Mouse (Mus musculus): ENCODE data around the gene Cd4. TPM values are rescaled to one million over a fixed set of nuclear protein-coding genes. Genes with fewer than 3 reads are reported as not detected.
A peak's percentile ranks its signal among the peaks of the same experiment; 100 is the strongest.
"Not testable (repeated sequence)": the region's sequence is repeated elsewhere in the genome, so short reads cannot be mapped to it uniquely, and the experiment has no call there.

Gene Cd4
- polyA plus RNA-seq, 1 experiment, result not detected

GRCm38 (mm10) chr6:124900801-124901480 lies 12.9 kb upstream of the Cd4 start:
- Histone ChIP-seq H3K36me3 (ENCODE audit: control insufficient read depth, insufficient read depth) (no peaks in the 10 kb centered on the region), H3K4me3 (no peak overlapping the region), H3ac (ENCODE audit: control insufficient read depth, insufficient read length) (no peak overlapping the region), H3K4me2 (ENCODE audit: low read depth) (no peak overlapping the region), H3K27me3 (ENCODE audit: control insufficient read depth, insufficient read depth, insufficient read length) (no peaks in the 10 kb centered on the region), H3K79me2 (ENCODE audit: control insufficient read depth, insufficient read depth) (no peaks in the 10 kb centered on the region)
- no peak for TF ChIP-seq REST (IDR thresholded peaks at IDR 0.05; ENCODE audit: insufficient read depth, insufficient read length)
- no peak for TF ChIP-seq POLR2A (IDR thresholded peaks at IDR 0.05; ENCODE audit: insufficient read length, low read depth)
- TF ChIP-seq MYOG (IDR thresholded peaks at IDR 0.05; ENCODE audit: control insufficient read depth in 1 of 3, insufficient read depth in 1 of 3, insufficient read length in 2 of 3, low read depth in 2 of 3), result no peak
- no peak for TF ChIP-seq TCF3 (IDR thresholded peaks at IDR 0.05; ENCODE audit: insufficient read length, low read depth)
- TF ChIP-seq MAX (IDR thresholded peaks at IDR 0.05; ENCODE audit: low read depth), result no peak
- TF ChIP-seq POLR2AphosphoS2 (IDR thresholded peaks at IDR 0.05; ENCODE audit: insufficient read length, low read depth), result no peak
- no peak for TF ChIP-seq CEBPB (IDR thresholded peaks at IDR 0.05; ENCODE audit: insufficient read depth, poor library complexity, severe bottlenecking)
- TF ChIP-seq MYOD1 (IDR thresholded peaks at IDR 0.05; ENCODE audit: control insufficient read depth in 1 of 3, insufficient read length in 2 of 3, low read depth in 2 of 3), result no peak
- TF ChIP-seq E2F4 (IDR thresholded peaks at IDR 0.05; ENCODE audit: insufficient read depth), result no peak
- no peak for TF ChIP-seq SRF (IDR thresholded peaks at IDR 0.05; ENCODE audit: control insufficient read depth, insufficient read length, low read depth)
- TF ChIP-seq TCF12 (IDR thresholded peaks at IDR 0.05; ENCODE audit: insufficient read depth, poor library complexity, severe bottlenecking), result no peak
- no peak for TF ChIP-seq USF1 (IDR thresholded peaks at IDR 0.05; ENCODE audit: low read depth)

GRCm38 (mm10) chr6:124900056-124900800 lies 12.2 kb upstream of the Cd4 start:
- Histone ChIP-seq H3K36me3 (ENCODE audit: control insufficient read depth, insufficient read depth) (no peaks in the 10 kb centered on the region), H3K4me2 (ENCODE audit: low read depth) (no peak overlapping the region), H3K79me2 (ENCODE audit: control insufficient read depth, insufficient read depth) (no peaks in the 10 kb centered on the region), H3K27me3 (ENCODE audit: control insufficient read depth, insufficient read depth, insufficient read length) (no peaks in the 10 kb centered on the region), H3K4me3 (no peak overlapping the region), H3ac (ENCODE audit: control insufficient read depth, insufficient read length) (no peak overlapping the region)
- peak in 2 of 3 experiments; percentile 32 to 70 for TF ChIP-seq MYOD1 (IDR thresholded peaks at IDR 0.05; ENCODE audit: control insufficient read depth in 1 of 3, insufficient read length in 2 of 3, low read depth in 2 of 3)
- TF ChIP-seq TCF12 (IDR thresholded peaks at IDR 0.05; ENCODE audit: insufficient read depth, poor library complexity, severe bottlenecking), result no peak
- TF ChIP-seq MYOG (IDR thresholded peaks at IDR 0.05; ENCODE audit: control insufficient read depth in 1 of 3, insufficient read depth in 1 of 3, insufficient read length in 2 of 3, low read depth in 2 of 3), result peak in 1 of 3 experiments; percentile 22

- no peak overlapping the region for H3K4me3 ChIP-seq
- TF ChIP-seq POLR2AphosphoS2 (IDR thresholded peaks at IDR 0.05; ENCODE audit: insufficient read length, low read depth) (no peak), TCF12 (IDR thresholded peaks at IDR 0.05; ENCODE audit: insufficient read depth, poor library complexity, severe bottlenecking) (no peak), MYOD1 (IDR thresholded peaks at IDR 0.05; ENCODE audit: control insufficient read depth in 1 of 3, insufficient read length in 2 of 3, low read depth in 2 of 3) (no peak), MAX (IDR thresholded peaks at IDR 0.05; ENCODE audit: low read depth) (no peak), TCF3 (IDR thresholded peaks at IDR 0.05; ENCODE audit: insufficient read length, low read depth) (no peak)
- no peaks in the 10 kb centered on the region for H3K36me3 ChIP-seq (ENCODE audit: control insufficient read depth, insufficient read depth)
- H3K79me2 ChIP-seq (ENCODE audit: control insufficient read depth, insufficient read depth), result no peaks in the 10 kb centered on the region
- H3ac ChIP-seq (ENCODE audit: control insufficient read depth, insufficient read length), result no peak overlapping the region
- no peak overlapping the region for H3K4me2 ChIP-seq (ENCODE audit: low read depth)
- H3K27me3 ChIP-seq (ENCODE audit: control insufficient read depth, insufficient read depth, insufficient read length), result no peaks in the 10 kb centered on the region
These were observed 10.3 kb upstream of the Cd4 start for GRCm38 (mm10) chr6:124898359-124898758.

GRCm38 (mm10) chr6:124894113-124894512 lies 6.1 kb upstream of the Cd4 start:
- H3ac ChIP-seq (ENCODE audit: control insufficient read depth, insufficient read length), result not testable (repeated sequence)

GRCm38 (mm10) chr6:124890997-124891396 lies 3.0 kb upstream of the Cd4 start:
- Histone ChIP-seq H3K27me3 (ENCODE audit: control insufficient read depth, insufficient read depth, insufficient read length) (peaks cover 25% of the 10 kb centered on the region), H3K36me3 (ENCODE audit: control insufficient read depth, insufficient read depth) (no peaks in the 10 kb centered on the region), H3K4me2 (ENCODE audit: low read depth) (no peak overlapping the region), H3K4me3 (no peak overlapping the region), H3ac (ENCODE audit: control insufficient read depth, insufficient read length) (no peak overlapping the region), H3K79me2 (ENCODE audit: control insufficient read depth, insufficient read depth) (no peaks in the 10 kb centered on the region)
- TF ChIP-seq E2F4 (IDR thresholded peaks at IDR 0.05; ENCODE audit: insufficient read depth) (no peak), MAX (IDR thresholded peaks at IDR 0.05; ENCODE audit: low read depth) (no peak), MYOD1 (IDR thresholded peaks at IDR 0.05; ENCODE audit: control insufficient read depth in 1 of 3, insufficient read length in 2 of 3, low read depth in 2 of 3) (no peak), POLR2AphosphoS2 (IDR thresholded peaks at IDR 0.05; ENCODE audit: insufficient read length, low read depth) (no peak), SRF (IDR thresholded peaks at IDR 0.05; ENCODE audit: control insufficient read depth, insufficient read length, low read depth) (no peak), USF1 (IDR thresholded peaks at IDR 0.05; ENCODE audit: low read depth) (no peak), CEBPB (IDR thresholded peaks at IDR 0.05; ENCODE audit: insufficient read depth, poor library complexity, severe bottlenecking) (no peak), MYOG (IDR thresholded peaks at IDR 0.05; ENCODE audit: control insufficient read depth in 1 of 3, insufficient read depth in 1 of 3, insufficient read length in 2 of 3, low read depth in 2 of 3) (no peak), POLR2A (IDR thresholded peaks at IDR 0.05; ENCODE audit: insufficient read length, low read depth) (no peak), TCF12 (IDR thresholded peaks at IDR 0.05; ENCODE audit: insufficient read depth, poor library complexity, severe bottlenecking) (no peak), TCF3 (IDR thresholded peaks at IDR 0.05; ENCODE audit: insufficient read length, low read depth) (no peak), REST (IDR thresholded peaks at IDR 0.05; ENCODE audit: insufficient read depth, insufficient read length) (no peak)

More at GRCm38 (mm10) chr6:124894113-124894512, 6.1 kb upstream of the Cd4 start:
- peaks cover 18% of the 10 kb centered on the region for H3K27me3 ChIP-seq (ENCODE audit: control insufficient read depth, insufficient read depth, insufficient read length)
- H3K79me2 ChIP-seq (ENCODE audit: control insufficient read depth, insufficient read depth); H3K4me2 ChIP-seq (ENCODE audit: low read depth); H3K36me3 ChIP-seq (ENCODE audit: control insufficient read depth, insufficient read depth); H3K4me3 ChIP-seq: not testable (repeated sequence)

All from myocyte (in vitro differentiated cells).